Mouse (Mus musculus): ENCODE data around the gene Phlpp1.

Gene Phlpp1

DNA sequence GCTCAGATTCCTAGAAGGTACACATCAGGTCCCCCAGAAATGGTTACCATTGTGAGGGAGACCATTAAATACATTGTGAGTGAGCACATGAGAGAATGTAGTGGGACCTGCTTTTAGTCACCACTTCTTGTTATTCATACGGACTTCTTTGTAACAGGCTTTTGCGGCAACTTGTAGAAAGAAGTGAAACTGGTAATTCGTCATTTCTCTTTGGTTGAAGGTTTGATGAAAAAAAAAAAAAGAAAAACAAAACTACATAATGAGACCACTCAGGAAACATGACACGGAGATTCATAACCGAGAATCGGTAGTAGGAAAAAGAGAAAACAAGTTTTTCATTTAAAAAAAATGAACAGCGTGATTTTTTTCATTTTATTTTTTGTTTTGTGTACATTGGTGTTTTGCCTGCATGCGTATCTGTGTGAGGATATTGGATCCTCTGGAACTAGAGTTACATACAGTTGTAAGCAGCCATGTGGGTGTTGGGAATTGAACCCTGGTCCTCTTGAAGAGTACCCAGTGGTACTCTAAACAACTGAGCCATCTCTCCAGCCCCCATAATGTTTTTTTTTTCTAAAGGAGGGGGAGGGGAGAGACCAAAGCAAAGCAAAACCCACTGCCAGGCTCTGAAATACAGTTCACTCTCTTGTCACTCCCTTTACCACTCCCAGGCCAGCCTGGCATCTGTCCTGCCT, 150.0 kb downstream of the Phlpp1 start:
- DNase-seq: no peak

DNA sequence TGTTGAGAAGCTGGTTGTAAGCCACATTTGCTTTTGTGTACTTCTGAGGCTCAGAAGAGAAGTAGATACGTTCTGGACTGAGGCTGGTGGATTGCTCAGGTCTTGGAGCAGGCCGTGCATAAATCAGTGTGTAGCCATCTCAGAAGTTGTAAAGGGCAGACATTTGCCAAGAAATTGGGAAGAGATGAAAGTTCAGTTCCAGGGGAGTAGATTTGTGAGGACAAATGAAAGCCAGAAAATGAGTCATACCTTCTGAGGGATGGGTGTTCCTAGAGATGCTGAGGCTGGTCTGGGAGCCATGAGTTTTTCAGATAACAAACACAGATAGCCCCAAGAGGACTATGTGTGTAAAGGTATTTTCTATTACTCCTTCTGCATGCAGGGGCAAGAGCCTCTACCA, 155.1 kb downstream of the Phlpp1 start:
- DNase-seq: no peak

GRCm38 (mm10) chr1:106342100-106342499, 170.5 kb downstream of the Phlpp1 start:
- DNase-seq: no peak

DNA sequence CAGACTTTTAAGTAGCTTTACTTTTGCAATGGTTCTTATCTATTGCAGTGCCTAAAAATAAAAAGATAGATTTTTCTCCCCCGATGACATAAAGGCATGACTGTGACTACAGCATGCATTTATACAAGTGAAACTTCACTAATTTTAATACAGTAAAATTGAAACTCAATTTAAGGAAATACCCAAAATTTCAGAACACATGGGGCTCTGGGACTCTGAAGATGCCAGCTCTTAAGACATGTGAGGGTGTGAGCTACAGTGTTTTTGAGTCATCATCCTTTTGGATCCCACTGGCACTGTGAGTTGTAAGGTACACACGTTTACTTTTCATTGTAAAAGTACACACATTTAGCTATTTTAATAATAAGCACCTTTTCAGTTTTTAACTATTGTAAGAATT, 173.7 kb downstream of the Phlpp1 start:
- DNase-seq: no peak

- no peak for DNase-seq
These were observed 175.2 kb downstream of the Phlpp1 start for GRCm38 (mm10) chr1:106346776-106347175.

DNA sequence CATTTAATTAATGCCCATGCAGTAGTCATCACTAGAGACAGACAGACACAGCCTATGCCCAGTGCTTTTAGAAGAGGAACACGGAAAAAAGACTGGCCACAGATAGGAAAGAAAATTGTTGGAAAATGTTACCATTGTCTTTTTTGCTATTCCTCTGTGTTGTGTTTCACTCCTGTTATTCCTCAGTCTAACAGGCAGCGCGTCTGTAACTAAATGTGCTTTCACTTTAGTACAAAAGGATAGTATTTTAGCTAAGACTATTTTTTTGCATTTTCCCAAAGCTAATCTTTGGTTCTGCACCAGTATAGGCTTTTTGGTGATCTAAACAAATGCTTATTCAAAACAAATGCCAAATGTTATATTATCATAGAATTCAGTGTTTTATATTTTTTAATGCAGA, 177.6 kb downstream of the Phlpp1 start:
- no peak for DNase-seq

- no peak for DNase-seq
These were observed 180.0 kb downstream of the Phlpp1 start for GRCm38 (mm10) chr1:106351512-106351911.

DNA sequence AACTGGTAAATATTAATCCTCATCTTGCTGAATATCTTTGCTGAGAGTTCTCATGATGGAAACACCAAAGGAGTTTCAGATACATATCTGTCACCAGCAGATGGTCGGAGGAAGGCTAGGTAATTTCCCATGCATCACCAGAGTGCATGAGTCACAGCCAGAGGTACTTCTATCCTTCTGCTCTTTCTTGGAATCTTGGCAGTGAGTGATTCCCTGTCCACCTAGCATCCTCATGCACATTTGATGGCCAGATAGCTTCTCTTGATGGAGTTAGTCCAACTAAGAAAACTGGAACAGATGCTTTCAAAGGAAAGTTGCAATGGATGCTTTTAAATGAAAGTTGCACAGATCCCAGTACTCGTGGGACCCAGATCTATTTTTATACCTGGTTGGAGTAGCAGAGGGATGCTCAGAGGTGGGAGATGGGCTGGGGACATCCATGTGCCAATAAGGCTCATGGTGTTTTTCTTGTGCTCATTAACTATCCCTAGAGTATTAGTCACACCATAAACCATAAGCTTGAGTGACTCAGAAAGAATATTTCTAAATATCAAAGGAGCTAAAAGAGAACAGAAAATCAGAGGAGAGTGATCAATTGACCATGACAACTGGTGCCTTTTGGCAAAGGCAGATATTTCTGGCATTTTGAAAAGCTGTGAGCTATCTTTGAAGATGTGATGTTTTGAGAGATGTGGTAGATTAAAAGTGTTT, 181.4 kb downstream of the Phlpp1 start:
- peak; percentile 52 for DNase-seq

DNA sequence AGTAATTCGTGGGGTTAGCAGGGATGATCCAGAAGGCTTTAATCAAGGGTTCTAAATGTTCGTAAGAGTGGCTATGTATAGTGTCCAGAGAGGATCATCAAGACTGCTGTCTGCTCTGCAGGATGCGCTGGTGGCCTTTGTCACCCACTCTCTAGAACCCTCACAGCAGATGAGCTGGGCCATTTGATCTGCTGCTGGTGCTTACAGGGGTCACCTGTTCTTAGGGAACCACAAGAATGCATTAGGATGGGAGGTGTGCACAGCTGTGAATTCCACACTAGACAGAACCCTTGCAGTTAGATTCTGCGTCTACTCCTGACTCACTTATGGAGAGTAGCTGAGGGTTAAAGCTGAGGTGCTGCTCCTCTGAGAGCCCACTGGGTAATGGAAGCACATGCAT, 182.4 kb downstream of the Phlpp1 start:
- no peak for DNase-seq

DNA sequence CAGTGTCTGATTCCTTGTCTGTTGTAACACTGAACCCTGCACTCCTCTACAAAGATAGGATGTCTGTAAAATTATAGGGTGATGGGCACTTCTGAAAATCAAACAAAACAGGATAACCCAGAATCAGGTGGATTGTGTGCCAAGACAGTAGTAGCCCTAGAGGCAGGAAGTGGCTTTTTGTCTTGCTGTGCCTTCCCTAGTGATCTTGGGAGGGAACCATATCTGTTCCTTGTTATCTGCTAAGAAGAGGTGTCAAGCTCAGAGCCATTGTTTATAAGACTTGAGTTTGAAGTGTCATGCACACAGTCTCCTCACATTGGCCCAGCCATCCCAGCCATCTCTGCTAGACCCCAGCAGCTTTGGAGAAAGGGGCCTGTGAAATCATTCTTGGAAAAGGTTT, 187.9 kb downstream of the Phlpp1 start:
- no peak for DNase-seq

DNA sequence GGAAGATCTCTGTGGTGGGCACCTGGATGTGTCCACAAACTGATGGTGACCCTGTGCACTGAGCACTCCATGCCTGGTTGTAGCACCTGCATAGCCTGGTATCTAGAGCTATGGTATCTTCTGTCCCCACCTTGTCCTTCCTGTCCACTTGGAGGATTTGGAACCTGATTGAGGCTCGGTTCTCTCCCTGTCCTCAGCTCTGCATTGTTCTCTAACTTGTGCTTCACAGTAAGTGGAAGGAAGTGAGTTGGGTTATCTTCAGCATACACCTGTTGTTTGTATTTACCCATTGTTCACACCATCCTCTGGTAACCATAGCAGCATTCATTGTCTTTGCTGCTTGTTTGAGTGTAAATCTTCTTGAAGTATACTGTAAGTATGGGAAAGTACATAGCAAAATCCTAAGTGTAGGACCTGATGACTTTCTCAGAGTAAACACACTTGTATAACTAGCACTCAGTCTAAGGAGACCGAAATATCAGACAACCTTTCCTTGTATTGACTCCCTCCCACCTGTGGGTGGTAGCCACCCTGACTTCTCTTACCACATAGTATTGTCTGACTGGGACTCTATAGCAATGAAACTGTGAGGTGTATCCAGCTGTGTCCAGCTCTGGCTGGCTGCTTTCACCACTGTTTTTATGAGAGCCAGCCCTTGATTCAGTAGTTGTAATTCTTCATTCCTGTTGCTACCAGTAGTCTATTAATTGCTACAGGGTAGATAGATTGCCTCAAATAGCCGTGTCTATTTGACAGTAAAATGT, 191.5 kb downstream of the Phlpp1 start:
- no peak for DNase-seq

DNA sequence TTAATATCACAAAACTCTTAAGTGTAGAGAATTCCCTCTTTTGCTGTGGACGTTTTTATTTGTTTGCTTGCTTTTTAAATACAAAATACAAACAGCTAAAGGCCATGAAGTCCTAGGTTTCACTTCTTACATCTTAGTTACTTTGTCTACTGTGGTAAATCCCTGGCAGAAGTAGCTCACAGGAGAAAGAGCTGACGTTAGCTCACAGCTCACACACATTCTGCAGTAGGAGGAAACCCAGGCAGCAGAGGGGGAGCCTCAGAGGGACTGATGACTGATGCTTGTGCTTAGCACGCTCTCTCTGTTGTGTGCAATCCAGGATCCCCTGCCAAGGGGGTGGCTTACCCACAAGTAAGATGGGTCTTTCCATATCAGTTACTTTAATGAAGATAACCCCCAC, 197.8 kb downstream of the Phlpp1 start:
- DNase-seq: no peak

DNA sequence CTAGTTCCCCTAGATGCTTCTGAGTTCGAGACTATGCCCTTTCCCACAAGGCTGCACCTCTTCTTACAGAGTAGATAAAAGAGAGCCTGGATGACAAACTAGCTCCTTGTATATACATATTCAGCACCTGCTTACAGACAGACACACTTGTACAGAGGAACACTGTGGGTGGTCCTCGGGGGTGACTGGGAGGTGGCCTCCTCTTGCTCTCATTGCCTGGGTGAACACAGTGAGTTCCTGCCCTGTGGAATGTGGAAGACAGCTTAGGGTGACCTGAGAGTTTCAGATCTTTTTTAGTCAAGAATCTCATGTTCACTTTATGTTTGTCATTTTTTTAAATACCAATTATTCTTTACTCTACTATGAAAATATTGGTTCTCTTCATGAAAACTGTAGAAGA, 200.9 kb downstream of the Phlpp1 start:
- DNase-seq: no peak

DNA sequence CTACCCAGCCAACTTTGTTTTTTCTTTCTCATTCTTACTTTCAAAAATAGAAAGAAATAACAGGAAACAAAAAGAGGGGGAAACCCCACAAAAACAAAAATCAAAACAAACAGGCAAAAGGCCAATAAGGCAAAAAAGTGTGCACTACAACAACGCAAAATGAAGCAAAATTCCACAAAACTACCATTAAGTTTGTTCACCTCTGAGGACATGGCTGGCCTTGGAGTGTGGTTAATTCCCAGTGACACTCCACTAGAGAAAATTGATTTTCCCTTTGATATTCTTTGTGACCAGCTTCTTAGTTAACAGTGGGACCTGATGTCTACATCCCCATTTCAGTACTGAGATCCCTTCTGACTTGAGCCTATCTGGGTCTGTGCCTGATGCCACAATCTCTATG, 202.1 kb downstream of the Phlpp1 start:
- DNase-seq: no peak

- DNase-seq: peak; percentile 33
These were observed 202.7 kb downstream of the Phlpp1 start for GRCm38 (mm10) chr1:106374274-106374673.

DNA sequence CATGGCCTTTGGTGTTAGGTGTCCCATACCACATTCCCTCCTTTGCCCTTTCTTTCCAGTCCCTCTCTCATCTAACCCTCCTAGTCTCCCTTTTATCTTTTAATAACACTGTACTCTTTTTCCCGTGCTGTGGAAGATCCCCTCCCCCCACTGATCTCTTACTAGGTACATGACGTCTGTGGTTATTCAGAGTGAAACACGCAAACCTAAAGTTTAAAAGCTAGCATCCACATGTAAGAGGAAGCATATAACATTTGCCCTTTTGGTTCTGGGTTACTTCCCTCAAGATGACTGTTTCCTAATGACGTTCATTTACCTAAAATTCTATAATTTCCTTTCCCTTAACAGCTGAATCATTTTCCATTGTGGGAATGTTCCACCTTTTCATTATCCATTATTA, 203.4 kb downstream of the Phlpp1 start:
- DNase-seq: no peak

DNA sequence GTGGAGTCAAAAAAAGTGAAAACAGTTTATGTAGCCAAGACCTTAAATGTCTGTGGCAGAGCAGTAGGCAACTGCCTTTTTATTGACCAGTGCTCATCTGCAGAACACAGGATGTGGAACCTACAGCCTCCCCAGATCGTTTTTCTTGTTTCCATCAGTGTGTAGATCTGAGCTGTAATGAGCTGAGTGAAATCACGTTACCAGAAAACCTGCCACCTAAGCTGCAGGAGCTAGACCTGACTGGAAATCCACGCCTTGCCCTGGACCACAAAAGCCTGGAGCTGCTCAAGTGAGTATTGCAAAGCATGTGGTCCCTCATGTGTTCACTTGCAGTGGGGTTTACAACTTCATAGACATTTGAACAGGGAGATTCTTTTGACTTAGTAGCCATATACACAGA, 204.5 kb downstream of the Phlpp1 start:
- no peak for DNase-seq

DNA sequence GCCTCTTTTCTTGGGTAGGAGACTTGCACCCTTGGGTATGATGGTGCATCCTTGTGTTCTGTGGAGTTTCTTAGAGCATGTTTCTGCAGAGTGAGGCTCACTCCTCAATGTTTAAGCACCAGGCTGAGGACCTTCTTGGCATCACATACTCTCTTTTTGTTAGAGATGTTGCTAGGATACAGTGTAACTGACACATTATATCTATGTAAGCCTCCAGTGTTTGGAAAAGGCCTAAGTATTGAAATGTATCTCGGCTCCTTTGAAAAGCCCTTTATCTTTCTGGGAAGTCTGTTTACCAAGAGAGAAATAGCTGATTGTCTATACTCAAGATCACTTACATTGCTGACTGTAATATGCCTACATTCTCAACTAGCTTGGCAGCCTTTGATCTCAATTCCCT, 208.9 kb downstream of the Phlpp1 start:
- no peak for DNase-seq

GRCm38 (mm10) chr1:106386542-106386941, 215.0 kb downstream of the Phlpp1 start:
- no peak for DNase-seq

DNA sequence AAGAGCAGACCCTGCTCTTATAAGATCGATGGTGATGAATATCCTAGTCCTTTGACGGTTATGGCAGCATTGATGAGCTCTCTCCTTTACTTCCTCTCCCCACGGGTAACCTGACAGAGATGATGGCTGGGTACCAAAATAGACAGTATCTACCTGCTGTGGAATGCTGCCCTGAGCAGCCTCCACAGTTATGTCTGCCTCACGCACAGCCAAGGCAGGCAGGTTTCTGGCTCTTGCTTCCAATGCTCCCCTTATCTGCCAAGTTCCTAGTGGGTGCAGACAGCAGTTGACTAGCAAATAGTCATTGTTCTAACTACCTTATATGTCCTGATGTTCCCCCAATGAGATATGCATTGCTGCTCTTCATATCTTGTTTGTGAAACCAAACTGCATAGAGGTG, 215.7 kb downstream of the Phlpp1 start:
- peak; percentile 10 for DNase-seq

- DNase-seq: peak; percentile 22
These were observed 218.1 kb downstream of the Phlpp1 start for GRCm38 (mm10) chr1:106389673-106390072.

GRCm38 (mm10) chr1:106393072-106393471, 221.5 kb downstream of the Phlpp1 start:
- DNase-seq: no peak

- DNase-seq: no peak
These were observed 223.1 kb downstream of the Phlpp1 start for GRCm38 (mm10) chr1:106394678-106395077.

- DNase-seq: peak; percentile 77
These were observed 223.9 kb downstream of the Phlpp1 start for GRCm38 (mm10) chr1:106395476-106395875.

Measured in cerebellum, adult 9-11 months (tissue).